Mouse (Mus musculus) E14TG2a.4 (cell line): ENCODE measurements around the gene Ppard.
"Not testable (repeated sequence)": the region's sequence is repeated elsewhere in the genome, so short reads cannot be mapped to it uniquely, and the experiment has no call there.

Experiments
- H3K27me3 ChIP-seq: 2 replicates; pipeline ENCODE4 v1.6.1; 2014; ENCODE audit warnings: low read length, control low read depth; ENCODE audit not compliant: insufficient read depth
- H3K36me3 ChIP-seq: 2 replicates; pipeline ENCODE4 v1.6.1; 2014; ENCODE audit warnings: low read length, control low read depth; ENCODE audit not compliant: insufficient read depth
- H3K4me1 ChIP-seq: replicated peaks from 2 replicates; pipeline ENCODE4 v1.6.1; 2014; ENCODE audit warnings: low read depth, low read length, control low read depth
- H3K4me3 ChIP-seq: replicated peaks from 2 replicates; pipeline ENCODE4 v1.5.1; 2014; ENCODE audit warnings: mild to moderate bottlenecking, low read length
- H3K9me3 ChIP-seq: 2 replicates; pipeline ENCODE4 v1.6.1; 2014; ENCODE audit warnings: low read length, control low read depth
- CTCF ChIP-seq: conservative IDR thresholded peaks from 2 replicates; pipeline ENCODE4 v1.5.1; 2014; ENCODE audit warnings: low read length
- NANOG ChIP-seq: IDR thresholded peaks from 2 replicates; pipeline ENCODE4 v1.6.1; 2014; ENCODE audit warnings: borderline replicate concordance, low read length, mixed read lengths
- POU5F1 ChIP-seq: IDR thresholded peaks from 2 replicates; pipeline ENCODE4 v1.6.1; 2014; ENCODE audit warnings: low read length, borderline replicate concordance

Gene Ppard

DNA sequence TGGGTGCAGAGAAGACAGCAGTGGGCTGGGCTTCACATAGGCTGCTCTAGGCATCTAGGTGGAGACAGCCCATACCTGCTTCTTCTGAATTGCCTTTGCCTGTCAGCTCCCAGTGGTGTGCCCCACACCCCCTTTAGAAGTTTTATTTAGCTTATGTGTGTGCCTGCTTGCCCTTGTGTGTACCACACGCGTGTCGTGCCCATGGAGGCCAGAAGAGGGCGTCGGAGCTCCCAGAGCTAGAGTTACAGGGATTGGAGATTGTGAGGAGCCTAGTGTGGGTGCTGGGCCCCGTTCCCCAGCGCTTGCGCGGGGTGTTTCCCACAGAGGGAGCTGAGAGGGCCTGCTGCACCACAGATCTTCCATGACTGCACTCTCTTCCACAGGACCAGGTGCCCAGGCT, 84.0 kb downstream of the Ppard start:
- TF ChIP-seq NANOG: no peak
- peak; percentile 54 for TF ChIP-seq CTCF
- TF ChIP-seq POU5F1: no peak
- Histone ChIP-seq H3K4me3 (peak overlapping the region; percentile 20; the same call in 1 of the 2 replicates), H3K27me3 (no peaks in the 10 kb centered on the region), H3K36me3 (peaks cover 62% of the 10 kb centered on the region), H3K4me1 (peaks cover 44% of the 10 kb centered on the region), H3K9me3 (no peaks in the 10 kb centered on the region)

DNA sequence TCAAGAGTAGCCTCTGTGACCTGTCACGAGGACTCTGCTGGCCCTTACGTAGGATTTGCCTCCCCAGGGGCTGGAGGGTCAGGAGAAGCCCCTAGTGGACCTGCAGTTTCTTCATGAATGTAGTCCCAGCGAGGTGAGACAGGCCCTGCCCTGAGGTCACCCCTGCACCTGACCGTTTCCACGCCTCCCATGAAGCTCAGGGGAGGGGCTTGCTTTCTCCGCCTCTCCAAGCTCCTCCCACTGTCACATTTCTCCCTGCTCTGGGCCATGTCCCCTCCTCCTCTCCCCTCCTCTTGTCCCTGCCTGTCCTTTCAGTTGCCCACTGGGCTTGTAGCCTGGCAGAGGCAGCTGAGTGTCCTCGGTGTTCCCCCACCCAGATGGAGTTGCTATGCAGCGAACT, 84.6 kb downstream of the Ppard start:
- Histone ChIP-seq H3K4me3 (peak overlapping the region; percentile 20; the same call in 1 of the 2 replicates), H3K36me3 (peaks cover 69% of the 10 kb centered on the region), H3K4me1 (peaks cover 43% of the 10 kb centered on the region), H3K9me3 (no peaks in the 10 kb centered on the region), H3K27me3 (no peaks in the 10 kb centered on the region)
- no peak for TF ChIP-seq POU5F1
- TF ChIP-seq CTCF: no peak
- TF ChIP-seq NANOG: no peak

DNA sequence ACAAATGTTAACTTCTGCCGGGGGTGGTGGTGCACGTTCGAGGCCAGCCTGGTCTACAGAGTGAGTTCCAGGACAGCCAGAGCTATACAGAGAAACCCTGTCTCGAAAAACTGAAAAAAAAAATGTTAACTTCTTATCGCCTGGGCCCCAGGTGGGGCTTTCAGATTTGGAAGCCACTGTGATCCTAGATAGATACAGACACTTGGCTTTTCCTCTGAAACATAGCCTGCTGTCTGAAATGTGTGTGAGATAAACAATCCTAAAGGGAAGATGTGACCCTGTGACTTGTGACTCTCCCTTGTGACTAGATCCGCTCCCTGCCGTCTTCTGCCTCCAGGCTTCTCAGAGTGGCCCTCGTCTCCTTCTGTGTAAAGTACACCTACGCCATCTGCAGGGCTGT, 85.2 kb downstream of the Ppard start:
- Histone ChIP-seq H3K4me1 (peaks cover 39% of the 10 kb centered on the region), H3K4me3 (no peak overlapping the region), H3K36me3 (peaks cover 75% of the 10 kb centered on the region), H3K9me3 (no peaks in the 10 kb centered on the region), H3K27me3 (no peaks in the 10 kb centered on the region)
- TF ChIP-seq CTCF (no peak), NANOG (no peak), POU5F1 (no peak)

GRCm38 (mm10) chr17:28321700-28322099, 89.2 kb downstream of the Ppard start:
- Histone ChIP-seq H3K27me3 (no peaks in the 10 kb centered on the region), H3K4me3 (no peak overlapping the region), H3K4me1 (peaks cover 33% of the 10 kb centered on the region), H3K36me3 (peaks cover 96% of the 10 kb centered on the region), H3K9me3 (peaks cover 7% of the 10 kb centered on the region; the same call in 1 of the 2 replicates)
- TF ChIP-seq NANOG (no peak), POU5F1 (no peak), CTCF (no peak)

DNA sequence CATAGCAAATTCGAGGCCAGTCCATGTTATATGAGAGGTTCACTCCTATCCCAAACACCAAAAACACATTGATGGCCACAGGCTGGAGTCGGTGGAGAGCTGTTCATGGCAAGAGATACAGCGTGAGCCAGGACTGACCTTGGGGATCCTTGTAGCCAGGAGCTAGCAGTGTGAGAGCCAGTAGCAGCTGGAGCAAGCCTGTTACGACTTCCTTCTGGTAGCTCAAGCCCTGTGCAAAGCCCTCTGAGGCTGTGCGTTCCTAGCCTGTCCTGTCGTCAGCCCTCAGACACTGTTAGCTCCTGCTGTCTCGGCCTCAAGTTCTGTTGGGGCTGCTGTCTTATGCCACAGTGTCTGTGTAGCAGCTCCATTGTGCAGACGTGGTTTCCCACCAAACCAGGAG, 91.3 kb downstream of the Ppard start:
- Histone ChIP-seq H3K4me1 (peaks cover 39% of the 10 kb centered on the region), H3K4me3 (no peak overlapping the region), H3K36me3 (peaks cover 83% of the 10 kb centered on the region), H3K9me3 (peaks cover 7% of the 10 kb centered on the region; the same call in 1 of the 2 replicates), H3K27me3 (no peaks in the 10 kb centered on the region)
- TF ChIP-seq NANOG (no peak), POU5F1 (no peak), CTCF (no peak)

GRCm38 (mm10) chr17:28324416-28324815, 91.9 kb downstream of the Ppard start:
- peak; percentile 31 for TF ChIP-seq CTCF
- H3K4me3 ChIP-seq, H3K27me3 ChIP-seq, H3K9me3 ChIP-seq: not testable (repeated sequence)
- H3K36me3 ChIP-seq: peaks cover 83% of the 10 kb centered on the region
- H3K4me1 ChIP-seq: peaks cover 39% of the 10 kb centered on the region

GRCm38 (mm10) chr17:28325751-28326150, 93.3 kb downstream of the Ppard start:
- Histone ChIP-seq H3K4me3 (peak overlapping the region; percentile 23), H3K4me1 (peaks cover 44% of the 10 kb centered on the region), H3K27me3 (no peaks in the 10 kb centered on the region), H3K36me3 (peaks cover 85% of the 10 kb centered on the region), H3K9me3 (peaks cover 7% of the 10 kb centered on the region; the same call in 1 of the 2 replicates)
- TF ChIP-seq NANOG: no peak
- no peak for TF ChIP-seq POU5F1
- no peak for TF ChIP-seq CTCF

DNA sequence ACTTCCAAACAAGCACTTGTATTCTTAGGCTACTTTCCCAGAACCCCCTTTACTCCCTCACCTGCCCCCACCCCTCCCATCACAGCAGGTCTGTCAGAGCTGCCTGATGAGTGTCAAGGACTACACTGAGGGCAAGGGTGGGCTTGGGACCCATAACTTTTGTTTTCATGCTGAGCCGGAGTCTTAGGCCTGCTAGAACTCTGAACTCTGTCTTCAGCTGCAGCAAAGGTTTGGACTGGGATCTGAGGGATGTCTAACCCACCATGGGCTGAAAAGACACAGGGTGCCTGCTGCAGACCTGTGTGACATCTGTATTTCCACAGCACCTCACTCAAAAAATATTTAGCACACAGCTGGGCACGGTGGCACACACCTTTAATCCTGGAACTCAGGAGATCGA, 94.5 kb downstream of the Ppard start:
- peaks cover 7% of the 10 kb centered on the region; the same call in 1 of the 2 replicates for H3K9me3 ChIP-seq
- H3K4me1 ChIP-seq: peaks cover 55% of the 10 kb centered on the region
- no peak for TF ChIP-seq NANOG
- no peak for TF ChIP-seq POU5F1
- TF ChIP-seq CTCF: no peak
- H3K36me3 ChIP-seq: peaks cover 83% of the 10 kb centered on the region
- H3K4me3 ChIP-seq: no peak overlapping the region
- H3K27me3 ChIP-seq: no peaks in the 10 kb centered on the region

DNA sequence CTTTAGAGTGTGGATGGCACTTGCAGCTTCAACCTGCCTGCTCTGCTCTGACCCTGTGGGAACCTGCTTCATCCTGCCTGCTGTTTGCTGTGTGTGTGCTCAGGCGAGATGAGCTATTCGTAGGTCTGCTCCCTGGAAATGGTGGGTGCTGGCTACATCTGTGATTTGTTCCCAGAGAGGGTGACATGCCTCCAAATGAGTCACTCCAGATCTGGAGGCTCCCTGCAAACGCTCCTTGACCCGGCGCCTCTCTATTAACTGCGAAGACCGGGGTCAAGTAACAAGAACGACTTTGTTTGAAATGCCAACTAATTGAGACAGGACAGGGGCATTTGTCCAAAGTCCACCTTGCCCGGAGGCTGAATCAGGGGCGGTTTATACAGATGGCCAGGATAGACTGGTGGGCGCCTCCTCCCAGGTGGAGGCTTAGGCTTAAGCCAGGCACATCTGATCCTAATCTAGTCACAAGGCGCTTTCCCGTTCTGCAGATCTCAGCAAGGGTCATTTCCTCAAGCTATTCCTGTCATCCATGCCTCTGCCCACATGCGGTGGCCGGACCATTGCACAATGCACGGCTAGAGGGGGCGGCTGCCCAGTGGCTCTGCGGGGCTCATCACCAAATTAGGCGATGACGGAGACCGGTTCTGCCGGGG, 95.3 kb downstream of the Ppard start:
- H3K4me1 ChIP-seq: peaks cover 60% of the 10 kb centered on the region
- H3K4me3 ChIP-seq: peak overlapping the region; percentile 100
- H3K36me3 ChIP-seq: peaks cover 80% of the 10 kb centered on the region
- H3K9me3 ChIP-seq: peaks cover 7% of the 10 kb centered on the region; the same call in 1 of the 2 replicates
- H3K27me3 ChIP-seq: no peaks in the 10 kb centered on the region
- TF ChIP-seq NANOG (no peak), POU5F1 (no peak), CTCF (no peak)
